Mouse (Mus musculus) forebrain, embryonic 14.5 days (tissue): ENCODE measurements at regions not wholly inside any gene's neighbourhood (a gene's known extent, or its start where the extent isn't known, plus 50 kb on each side); places are given as distances from the start of the nearest gene placed in this dataset.

Source experiments
- ATAC-seq: fragments of 200-750 bp; cut with Nextera tagmentation; 2 replicates; pipeline ENCODE4 v1.8.0; 2017; ENCODE audit warnings: mild to moderate bottlenecking, moderate library complexity
- DNase-seq: peaks from one replicate; pipeline ENCODE4 v3.0.0-alpha.2; 2015; ENCODE audit warnings: low spot score
- H3K27ac ChIP-seq: fragments of 300-500 bp; sonication (generic); 2 replicates; pipeline ENCODE4 v1.5.1; 2014; ENCODE audit warnings: low read depth, mild to moderate bottlenecking, control low read depth, low read length, moderate library complexity
- H3K27me3 ChIP-seq: fragments of 300-500 bp; sonication (generic); replicated peaks from 2 replicates; pipeline ENCODE4 v1.6.1; 2014; ENCODE audit warnings: low read length, control low read depth, mixed read lengths; ENCODE audit not compliant: control insufficient read depth, insufficient read depth
- H3K36me3 ChIP-seq: fragments of 300-500 bp; sonication (generic); 2 replicates; pipeline ENCODE4 v1.6.1; 2014; ENCODE audit warnings: low read length, control low read depth; ENCODE audit not compliant: control insufficient read depth, insufficient read depth
- H3K4me1 ChIP-seq: fragments of 300-500 bp; sonication (generic); 2 replicates; pipeline ENCODE4 v1.6.1; 2014; ENCODE audit warnings: antibody characterized with exemption, low read length, control low read depth; ENCODE audit not compliant: control insufficient read depth, insufficient read depth
- H3K4me2 ChIP-seq: fragments of 300-500 bp; sonication (generic); 2 replicates; pipeline ENCODE4 v1.6.1; 2014; ENCODE audit warnings: mild to moderate bottlenecking, control low read depth, low read length
- H3K4me3 ChIP-seq: fragments of 300-500 bp; sonication (generic); 2 replicates; pipeline ENCODE4 v1.5.1; 2014; ENCODE audit warnings: low read depth, low read length, control low read depth
- H3K9ac ChIP-seq: fragments of 300-500 bp; sonication (generic); 2 replicates; pipeline ENCODE4 v1.6.1; 2014; ENCODE audit warnings: mild to moderate bottlenecking, low read length, control low read depth, moderate library complexity
- H3K9me3 ChIP-seq: fragments of 300-500 bp; sonication (generic); replicated peaks from 2 replicates; pipeline ENCODE4 v1.6.1; 2016; ENCODE audit warnings: low read length, control low read depth, mixed read lengths; ENCODE audit not compliant: control insufficient read depth
- WGBS: fragments of 180-500 bp; shearing (Covaris S2); extraction: QIAGEN DNeasy Blood & Tissue Kit; methylation state at CpG from one replicate; pipeline ENCODE4 v1.1.7; 2014; 5-methylcytosine and 5-hydroxymethylcytosine counted together

DNA sequence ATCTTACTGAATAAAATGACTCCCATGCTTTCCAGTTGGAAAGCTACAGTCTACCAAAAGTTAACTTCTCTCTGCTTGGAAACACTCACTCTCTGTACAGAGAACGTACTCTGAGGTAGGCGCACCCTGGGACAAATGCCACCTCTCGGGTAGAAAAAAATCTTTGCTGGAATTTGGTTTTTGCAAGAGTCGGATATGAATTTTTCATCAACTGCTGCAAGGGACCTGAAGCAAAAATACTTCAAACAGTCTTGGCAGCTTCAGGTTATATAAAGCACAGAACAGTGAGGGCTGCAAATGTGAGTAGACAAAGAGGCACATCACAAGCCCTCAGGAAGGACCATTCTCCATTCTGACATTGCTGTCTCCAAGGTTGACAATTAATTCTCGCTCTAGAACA lies 535.4 kb upstream of the Fam84a start:
- Histone ChIP-seq H3K27ac (no peak overlapping the region), H3K9me3 (no peaks in the 10 kb centered on the region), H3K4me2 (no peak overlapping the region), H3K4me1 (no peaks in the 10 kb centered on the region), H3K9ac (no peak overlapping the region), H3K27me3 (no peaks in the 10 kb centered on the region), H3K4me3 (no peak overlapping the region), H3K36me3 (no peaks in the 10 kb centered on the region)
- WGBS, result 88% methylated on average over 5 of the region's 5 CpGs
- no peak for DNase-seq
- no peak for ATAC-seq

- H3K27me3 ChIP-seq, result no peaks in the 10 kb centered on the region
- ATAC-seq (no peak), DNase-seq (peak; percentile 4)
- H3K4me2 ChIP-seq, result no peak overlapping the region
- H3K9me3 ChIP-seq, result no peaks in the 10 kb centered on the region
- no peak overlapping the region for H3K9ac ChIP-seq
- no peak overlapping the region for H3K4me3 ChIP-seq
- no peaks in the 10 kb centered on the region for H3K36me3 ChIP-seq
- no peaks in the 10 kb centered on the region for H3K4me1 ChIP-seq
- H3K27ac ChIP-seq, result no peak overlapping the region
- 36% methylated on average over 3 of the region's 3 CpGs for WGBS
Measured at GRCm38 (mm10) chr12:14676230-14676629, 524.4 kb upstream of the Fam84a start.

- no peaks in the 10 kb centered on the region for H3K36me3 ChIP-seq
- no peak overlapping the region for H3K27ac ChIP-seq
- H3K9me3 ChIP-seq, result no peaks in the 10 kb centered on the region
- ATAC-seq (peak; percentile 60; the same call in 1 of the 2 replicates), DNase-seq (peak; percentile 55)
- H3K9ac ChIP-seq, result no peak overlapping the region
- no peak overlapping the region for H3K4me3 ChIP-seq
- no peak overlapping the region for H3K4me2 ChIP-seq
- WGBS, result 82% methylated on average over 2 of the region's 2 CpGs
- H3K4me1 ChIP-seq, result no peaks in the 10 kb centered on the region
- H3K27me3 ChIP-seq, result no peaks in the 10 kb centered on the region
Measured at GRCm38 (mm10) chr12:14665909-14666308, 514.1 kb upstream of the Fam84a start.
